9 mouse cellular contexts compared by ENCODE assay signal in genomic region chr16:35139873-35140619, GRCm38 (mm10). TPM values are rescaled to one million over a fixed set of nuclear protein-coding genes. Genes with fewer than 3 reads are reported as not detected.
DNase-seq lines count a peak whose midpoint lies in the region; ATAC-seq lines count a peak whose summit lies in the region.
"Had no signal": no experiment of that assay in that cellular context is flagged by ENCODE, and none has a peak within 500 bp of the region (broad histone marks: within the 10 kb centered on the region; RNA-seq: fewer than 3 reads in every experiment).

No protein-coding gene starts in this region.

- no peaks in the 10 kb centered on the region for H3K36me3 ChIP-seq in hindbrain, embryonic 12.5 days
- no peaks in the 10 kb centered on the region for H3K36me3 ChIP-seq in neural tube, embryonic 14.5 days (ENCODE audit: control insufficient read depth, insufficient read depth, low read length)

- peak overlapping the region; percentile 27; the same call in 1 of the 2 replicates for H3K4me2 ChIP-seq in hindbrain, embryonic 12.5 days (replicated peaks)
- H3K4me2 ChIP-seq in neural tube, embryonic 14.5 days (ENCODE audit: low read depth, low read length), result no peak overlapping the region

- intact Hi-C loops in left cerebral cortex, postnatal 4 days (cut with DNase I), result no loop called here
- intact Hi-C loops in left cerebral cortex, postnatal 14 days (cut with DNase I), result no loop called here
- intact Hi-C loops in gastrocnemius, postnatal 36 days (cut with DNase I), result no loop called here
- intact Hi-C loops in gastrocnemius, postnatal 14 days (cut with DNase I; ENCODE audit: low total_unique reads), result no loop called here

- ATAC-seq in hindbrain, embryonic 12.5 days (ENCODE audit: low FRiP score), result peak; percentile 60; the same call in 1 of the 2 replicates
- ATAC-seq in neural tube, embryonic 14.5 days (ENCODE audit: low read depth), result peak; percentile 71; the same call in 1 of the 2 replicates

- H3K9me3 ChIP-seq in hindbrain, embryonic 12.5 days (replicated peaks), result 0 out of 2 replicates have a peak, but pooled peaks cover under 1% of the 10 kb centered on the region
- no peaks in the 10 kb centered on the region for H3K9me3 ChIP-seq in neural tube, embryonic 14.5 days (ENCODE audit: control insufficient read depth, low read length)

- H3K27ac ChIP-seq in hindbrain, embryonic 12.5 days, result peak overlapping the region; percentile 73
- no peak overlapping the region for H3K27ac ChIP-seq in neural tube, embryonic 14.5 days (ENCODE audit: low read depth, low read length)

- H3K4me3 ChIP-seq in hindbrain, embryonic 12.5 days, result no peak overlapping the region
- no peak overlapping the region for H3K4me3 ChIP-seq in neural tube, embryonic 14.5 days (ENCODE audit: low read depth, low read length)

- no peak overlapping the region for H3K9ac ChIP-seq in hindbrain, embryonic 12.5 days
- no peak overlapping the region for H3K9ac ChIP-seq in neural tube, embryonic 14.5 days (replicated peaks; ENCODE audit: low read depth, low read length)

- H3K4me1 ChIP-seq in hindbrain, embryonic 12.5 days, result peaks cover 20% of the 10 kb centered on the region
- H3K4me1 ChIP-seq in neural tube, embryonic 14.5 days (ENCODE audit: control insufficient read depth, insufficient read depth, low read length), result peaks cover 8% of the 10 kb centered on the region; the same call in 1 of the 2 replicates

- 26% methylated on average over 11 of the region's 11 CpGs for WGBS in hindbrain, embryonic 12.5 days
- WGBS in neural tube, embryonic 14.5 days, result 35% methylated on average over 11 of the region's 11 CpGs

- DNase-seq in left cerebral cortex, postnatal 4 days, result peak; percentile 73
- DNase-seq in left cerebral cortex, postnatal 14 days (ENCODE audit: low spot score in 2 of 2), result no peak
- DNase-seq in embryo, embryonic 10 days (ENCODE audit: low spot score), result peak; percentile 37
- no peak for DNase-seq in frontal cortex, postnatal 25 days (ENCODE audit: low spot score in 2 of 2)
- no peak for DNase-seq in gastrocnemius, postnatal 36 days
- no peak for DNase-seq in gastrocnemius, postnatal 14 days

- H3K27me3 ChIP-seq in hindbrain, embryonic 12.5 days, result no peaks in the 10 kb centered on the region
- no peaks in the 10 kb centered on the region for H3K27me3 ChIP-seq in neural tube, embryonic 14.5 days (ENCODE audit: control insufficient read depth, insufficient read depth, low read length)

RNA-seq across cellular contexts. Expression of gene Adcy5, which starts 14.6 kb away (rescaled TPM):
- 10 to 100 TPM; 82.1 to 83.3 TPM for total RNA-seq in left cerebral cortex, postnatal 4 days (2021)
- 10 to 100 TPM; 87.4 to 95.7 TPM for total RNA-seq in left cerebral cortex, postnatal 14 days (2021)
- polyA plus RNA-seq in hindbrain, embryonic 12.5 days (2016; fragmentation: Nextera tagmentation; extraction: Ambion mirVana), result 4.4 and 4.5 TPM in 2 replicates
- polyA plus RNA-seq in neural tube, embryonic 14.5 days (2014; fragmentation: Nextera tagmentation; extraction: Ambion mirVana), result 8.3 and 8.8 TPM in 2 replicates
- 1 to 10 TPM; 1.8 to 1.9 TPM for total RNA-seq in gastrocnemius, postnatal 36 days (2021)
- total RNA-seq in gastrocnemius, postnatal 14 days (2021), result 1 to 10 TPM; 2.1 to 2.4 TPM
- total RNA-seq: common myeloid progenitor, adult 5-6 weeks had no signal

Comparison
In these comparisons a context has a peak if more than half of its experiments do, and no peak if none do; other contexts are left out.
1. DNase-seq: peak in left cerebral cortex, postnatal 4 days (single experiment) and embryo, embryonic 10 days (single experiment); none in left cerebral cortex, postnatal 14 days (0 of 2), frontal cortex, postnatal 25 days (0 of 2), gastrocnemius, postnatal 36 days (0 of 2) and gastrocnemius, postnatal 14 days (single experiment).
2. RNA of gene Adcy5, which starts 14.6 kb away (total RNA-seq): 87.4 to 95.7 TPM in left cerebral cortex, postnatal 14 days and 82.1 to 83.3 TPM in left cerebral cortex, postnatal 4 days; 2.1 to 2.4 TPM in gastrocnemius, postnatal 14 days and 1.8 to 1.9 TPM in gastrocnemius, postnatal 36 days; every median in the first group is over 10 times any median in the second.